Mouse (Mus musculus): ENCODE measurements around the gene Gls.

GRCm38 (mm10) chr1:52270354-52270753, 37.3 kb upstream of the Gls start:
- TF ChIP-seq CTCF (IDR thresholded peaks at IDR 0.05; ENCODE audit: insufficient read depth, low read length) (no peak), POLR2A (IDR thresholded peaks at IDR 0.05; ENCODE audit: borderline replicate concordance, extremely low read depth, low read depth, low read length) (no peak)
